28 mouse cellular contexts compared by ENCODE assay signal in the genomic region with DNA sequence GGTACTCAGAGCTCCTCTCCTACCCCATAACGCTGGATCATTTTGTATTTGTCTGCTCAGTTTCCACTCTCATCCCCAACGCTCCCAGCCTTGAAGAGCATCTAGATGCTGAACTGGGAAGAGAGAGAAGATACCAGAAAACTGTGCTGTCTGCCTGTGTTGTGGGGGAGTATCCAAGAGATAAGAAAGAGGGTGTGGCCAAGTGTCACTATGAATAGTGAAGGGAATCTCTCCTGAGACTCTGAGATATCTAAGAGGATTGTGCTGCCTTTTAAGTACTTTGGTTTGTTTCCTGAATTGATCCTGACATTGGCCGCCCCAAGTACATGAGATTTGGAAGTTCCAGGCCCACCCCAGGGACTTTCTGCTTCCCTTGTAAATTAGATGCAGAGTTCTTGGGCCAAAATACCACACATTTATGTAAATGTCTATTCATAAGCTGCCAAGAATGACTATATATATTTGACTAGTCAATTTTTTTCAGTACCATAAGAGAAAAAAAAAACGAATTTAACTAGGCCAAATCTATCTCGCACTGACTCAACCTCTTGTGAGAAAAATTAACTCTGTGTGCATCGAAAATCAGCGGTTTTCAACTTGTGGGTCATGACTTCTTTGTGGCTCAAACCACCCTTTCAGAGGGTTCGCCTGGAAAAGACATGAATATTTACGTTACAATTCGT.
DNase-seq lines count a peak whose midpoint lies in the region; ATAC-seq lines count a peak whose summit lies in the region.
"Had no signal": no experiment of that assay in that cellular context is flagged by ENCODE, and none has a peak within 500 bp of the region (broad histone marks: within the 10 kb centered on the region; RNA-seq: fewer than 3 reads in every experiment).

No protein-coding gene starts in this region.

- H3K9me3 ChIP-seq in embryonic facial prominence, embryonic 14.5 days (ENCODE audit: control insufficient read depth, low read length): no peaks in the 10 kb centered on the region
- H3K9me3 ChIP-seq in embryonic facial prominence, embryonic 10.5 days: no peaks in the 10 kb centered on the region
- H3K9me3 ChIP-seq: hindbrain, embryonic 12.5 days; midbrain, embryonic 10.5 days; neural tube, embryonic 12.5 days had no signal

- WGBS in embryonic facial prominence, embryonic 14.5 days: 65% methylated on average over 10 of the region's 10 CpGs
- 86% methylated on average over 10 of the region's 10 CpGs for WGBS in embryonic facial prominence, embryonic 10.5 days

- intact Hi-C loops in left cerebral cortex, postnatal 36 days (cut with DNase I): loop anchor here (10.0 kb wide), 1 partner anchor 68 kb away; a partner anchor contains a TSS
- intact Hi-C loops in left cerebral cortex, postnatal 4 days (cut with DNase I): no loop called here

- no peaks in the 10 kb centered on the region for H3K36me3 ChIP-seq in embryonic facial prominence, embryonic 14.5 days (ENCODE audit: control insufficient read depth, insufficient read depth, low read length)
- H3K36me3 ChIP-seq in embryonic facial prominence, embryonic 10.5 days (replicated peaks): no peaks in the 10 kb centered on the region
- H3K36me3 ChIP-seq: hindbrain, embryonic 12.5 days; midbrain, embryonic 10.5 days; neural tube, embryonic 12.5 days had no signal

- no peak overlapping the region for H3K4me2 ChIP-seq in embryonic facial prominence, embryonic 14.5 days (ENCODE audit: low read depth, low read length)
- H3K4me2 ChIP-seq: heart, embryonic 11.5 days; hindbrain, embryonic 12.5 days; neural tube, embryonic 12.5 days had no signal

- ATAC-seq in embryonic facial prominence, embryonic 14.5 days (ENCODE audit: low read depth): no peak
- peak; percentile 88 for ATAC-seq in megakaryocyte-erythroid progenitor cell, adult 5-6 weeks (replicated peaks; ENCODE audit: low FRiP score, low TSS enrichment, poor library complexity, severe bottlenecking)
- no peak for ATAC-seq in inflammation-experienced regulatory T-cells, adult 6 months
- ATAC-seq: forebrain, embryonic 14.5 days; intestine, postnatal 0 days had no signal

- peaks cover 4% of the 10 kb centered on the region; the same call in 1 of the 2 replicates for H3K4me1 ChIP-seq in embryonic facial prominence, embryonic 14.5 days (ENCODE audit: control insufficient read depth, insufficient read depth, low read length)
- H3K4me1 ChIP-seq in embryonic facial prominence, embryonic 10.5 days: no peaks in the 10 kb centered on the region
- H3K4me1 ChIP-seq: hindbrain, embryonic 12.5 days had no signal

- no peak overlapping the region for H3K4me3 ChIP-seq in embryonic facial prominence, embryonic 14.5 days (ENCODE audit: low read depth, low read length)
- H3K4me3 ChIP-seq in embryonic facial prominence, embryonic 10.5 days: no peak overlapping the region
- H3K4me3 ChIP-seq: hindbrain, embryonic 12.5 days; midbrain, embryonic 10.5 days; myocyte; neural tube, embryonic 12.5 days had no signal

- DNase-seq in embryonic facial prominence, embryonic 14.5 days (ENCODE audit: low spot score): peak; percentile 88
- no peak for DNase-seq in embryonic facial prominence, embryonic 10.5 days (ENCODE audit: low spot score)
- peak; percentile 18 to 23 for DNase-seq in left cerebral cortex, postnatal 36 days (ENCODE audit: low spot score in 2 of 2)
- DNase-seq in left cerebral cortex, postnatal 4 days: no peak
- peak; percentile 24 for DNase-seq in NIH3T3 (ENCODE audit: low read depth)
- DNase-seq in cerebellum, adult 9-10 months: no peak
- DNase-seq: adrenal gland, adult 8-10 months; cerebellum, adult 11 months; cerebellum, adult 9-11 months; gastrocnemius, postnatal 14 days; heart, postnatal 36 days; kidney, adult 9 months; kidney, postnatal 10 days; liver; lung, adult 2 months; lung, postnatal 10 days; thymus, postnatal 4 days had no signal

- H3K27me3 ChIP-seq in embryonic facial prominence, embryonic 14.5 days (replicated peaks; ENCODE audit: control insufficient read depth, insufficient read depth, low read length): no peaks in the 10 kb centered on the region
- no peaks in the 10 kb centered on the region for H3K27me3 ChIP-seq in embryonic facial prominence, embryonic 10.5 days (replicated peaks; ENCODE audit: low read depth, poor library complexity, severe bottlenecking)
- H3K27me3 ChIP-seq: hindbrain, embryonic 12.5 days; neural tube, embryonic 12.5 days had no signal

- H3K27ac ChIP-seq in embryonic facial prominence, embryonic 14.5 days (replicated peaks; ENCODE audit: low read depth, low read length): no peak overlapping the region
- H3K27ac ChIP-seq in embryonic facial prominence, embryonic 10.5 days (replicated peaks): no peak overlapping the region
- H3K27ac ChIP-seq: hindbrain, embryonic 12.5 days; liver, embryonic 14.5 days; macrophage; midbrain, embryonic 10.5 days; neural tube, embryonic 12.5 days had no signal

- H3K9ac ChIP-seq in embryonic facial prominence, embryonic 14.5 days (ENCODE audit: low read depth, low read length): no peak overlapping the region
- H3K9ac ChIP-seq: hindbrain, embryonic 12.5 days; liver, embryonic 14.5 days; neural tube, embryonic 12.5 days had no signal

Comparison
In these comparisons a context has a peak if more than half of its experiments do, and no peak if none do; other contexts are left out.
1. DNase-seq: peak in embryonic facial prominence, embryonic 14.5 days (single experiment), left cerebral cortex, postnatal 36 days (2 of 2) and NIH3T3 (single experiment); none in embryonic facial prominence, embryonic 10.5 days (single experiment), left cerebral cortex, postnatal 4 days (single experiment) and cerebellum, adult 9-10 months (single experiment).